Mouse (Mus musculus) liver, postnatal 0 days (tissue): ENCODE data around the gene Slamf8. TPM values are rescaled to one million over a fixed set of nuclear protein-coding genes. Genes with fewer than 3 reads are reported as not detected.

Experiments
- ATAC-seq: fragments of 200-750 bp; cut with Nextera tagmentation; 2 replicates; pipeline ENCODE4 v1.8.0; 2017; ENCODE audit warnings: mild to moderate bottlenecking, moderate library complexity
- DNase-seq: peaks from one replicate; pipeline ENCODE4 v3.0.0-alpha.2; 2016
- H3K27ac ChIP-seq: fragments of 300-500 bp; sonication (generic); 2 replicates; pipeline ENCODE4 v1.5.1; 2014; ENCODE audit warnings: antibody characterized with exemption, moderate library complexity, mild to moderate bottlenecking, low read depth
- H3K27me3 ChIP-seq: fragments of 300-500 bp; sonication (generic); 2 replicates; pipeline ENCODE4 v1.6.1; 2014; ENCODE audit warnings: low read length, control low read depth, mixed read lengths; ENCODE audit not compliant: insufficient read depth
- H3K36me3 ChIP-seq: fragments of 300-500 bp; sonication (generic); replicated peaks from 2 replicates; pipeline ENCODE4 v1.6.1; 2014; ENCODE audit warnings: mild to moderate bottlenecking, control low read depth, low read length, moderate library complexity, mixed read lengths; ENCODE audit not compliant: insufficient read depth
- H3K4me1 ChIP-seq: fragments of 300-500 bp; sonication (generic); 2 replicates; pipeline ENCODE4 v1.6.1; 2014; ENCODE audit warnings: antibody characterized with exemption, mild to moderate bottlenecking, control low read depth; ENCODE audit not compliant: insufficient read depth
- H3K4me2 ChIP-seq: fragments of 300-500 bp; sonication (generic); 2 replicates; pipeline ENCODE4 v1.6.1; 2014; ENCODE audit warnings: low read depth, mild to moderate bottlenecking, low read length, moderate library complexity, mixed read lengths
- H3K4me3 ChIP-seq: fragments of 300-500 bp; sonication (generic); 2 replicates; pipeline ENCODE4 v1.5.1; 2014; ENCODE audit warnings: low read depth, low read length
- H3K9ac ChIP-seq: fragments of 300-500 bp; sonication (generic); replicated peaks from 2 replicates; pipeline ENCODE4 v1.6.1; 2014; ENCODE audit warnings: mild to moderate bottlenecking, moderate library complexity
- H3K9me3 ChIP-seq: fragments of 300-500 bp; sonication (generic); 2 replicates; pipeline ENCODE4 v1.6.1; 2016; ENCODE audit warnings: mild to moderate bottlenecking, control low read depth, low read length, mixed read lengths
- CTCF ChIP-seq: sonication (generic); IDR thresholded peaks from 2 replicates; pipeline ENCODE4 v1.5.1; 2016; ENCODE audit warnings: antibody characterized with exemption, low read depth
- EP300 ChIP-seq: IDR thresholded peaks from 2 replicates; pipeline ENCODE4 v1.6.1; 2016; ENCODE audit warnings: antibody characterized with exemption, low read depth, mild to moderate bottlenecking
- WGBS: fragments of 180-500 bp; shearing (Covaris S2); extraction: QIAGEN DNeasy Blood & Tissue Kit; methylation state at CpG from one replicate; pipeline ENCODE4 v1.1.7; 2014; ENCODE audit not compliant: insufficient replicate concordance; 5-methylcytosine and 5-hydroxymethylcytosine counted together
- polyA plus RNA-seq: library from polyadenylated mRNA; unstranded; fragments of >200 nt; fragmentation: Nextera tagmentation; extraction: Ambion mirVana; gene quantifications from 2 replicates; pipeline ENCODE4 v1.2.1, GENCODE M21; 2015

The Slamf8 gene
- polyA plus RNA-seq, 1 experiment from 2014 or later = 0.31 TPM

DNA sequence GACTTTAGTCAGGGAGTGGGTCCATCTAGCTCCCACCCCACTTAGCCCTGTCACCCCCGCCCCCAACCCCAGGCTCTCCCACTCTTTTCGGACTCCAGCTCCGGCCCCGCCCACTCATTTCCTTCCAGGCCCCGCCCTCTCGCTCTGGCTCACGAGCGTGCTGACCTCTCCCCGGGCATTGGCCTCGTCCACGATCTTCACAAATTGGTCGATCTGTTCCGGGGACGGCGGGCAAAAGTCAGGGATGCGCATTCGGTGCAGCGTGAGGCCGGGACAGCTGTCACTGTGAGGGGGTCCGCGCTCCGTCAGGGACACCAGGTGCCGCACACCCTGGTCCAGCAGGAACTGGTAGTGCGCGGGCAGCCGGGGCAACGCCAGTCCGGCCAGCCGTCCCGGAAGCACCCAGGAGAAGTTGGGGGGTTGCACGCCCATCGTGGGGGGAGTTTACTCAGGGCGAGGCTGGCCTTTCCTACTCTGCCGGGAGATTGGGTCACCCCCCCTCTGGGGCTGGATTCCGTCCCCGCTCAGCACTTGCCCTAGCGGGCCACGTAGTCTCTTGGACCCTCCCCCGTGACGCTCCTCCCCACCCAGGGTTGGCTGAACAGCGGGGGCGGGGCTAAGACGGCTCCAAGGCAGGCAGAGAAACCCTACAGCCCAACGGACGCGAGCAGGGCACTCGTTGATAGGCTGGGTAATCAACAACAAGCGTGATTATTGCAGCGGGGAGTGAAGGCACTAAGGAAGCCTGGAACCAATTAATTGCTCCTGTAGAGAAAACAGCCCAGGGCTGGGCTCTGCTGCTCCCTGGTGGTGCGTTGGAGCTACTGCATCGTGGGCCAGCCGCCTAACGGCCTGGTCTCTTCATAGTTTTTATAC, 42.3 kb upstream of the Slamf8 start, which contains the start of gene Dusp23:
Gene Dusp23, minus strand, starts transcription at position 512 of the 876 bp plus-strand sequence.
- TF ChIP-seq EP300 (no peak; the same call in 1 of the 2 replicates), CTCF (peak; percentile 94)
- DNase-seq (peak; percentile 96), ATAC-seq (peak; percentile 98)
- under 1% methylated on average over 53 of the region's 53 CpGs for WGBS
- Histone ChIP-seq H3K4me3 (peak within 1 kb of the TSS; percentile 71), H3K27me3 (no peaks in the 10 kb centered on the region), H3K4me2 (peak within 1 kb of the TSS; percentile 86), H3K9ac (peak within 1 kb of the TSS; percentile 79), H3K36me3 (no peaks in the 10 kb centered on the region), H3K9me3 (no peaks in the 10 kb centered on the region), H3K4me1 (peaks cover 5% of the 10 kb centered on the region; the same call in 1 of the 2 replicates), H3K27ac (peak within 1 kb of the TSS; percentile 98)

DNA sequence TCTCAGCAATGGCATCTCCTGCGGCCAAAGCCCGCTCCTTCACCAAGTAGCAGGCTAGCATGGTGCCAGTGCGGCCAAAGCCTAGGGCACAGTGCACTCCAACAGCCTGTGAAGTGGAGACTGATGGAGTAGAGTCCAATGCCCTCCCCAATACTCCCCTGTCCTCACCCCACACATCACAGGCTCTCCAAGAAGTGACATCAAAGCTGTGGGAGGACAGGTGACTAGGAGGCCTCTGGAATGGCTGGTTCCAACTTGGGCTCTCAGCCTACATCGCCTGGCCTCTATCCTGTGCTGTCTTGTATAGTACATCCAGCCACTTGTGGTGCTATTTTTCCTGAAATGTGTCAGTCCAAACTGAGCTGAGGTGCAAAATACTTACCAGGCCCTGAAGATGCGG, 41.4 kb upstream of the Slamf8 start:
- no peak for ATAC-seq
- no peak for TF ChIP-seq CTCF
- 77% methylated on average over 5 of the region's 5 CpGs for WGBS
- no peaks in the 10 kb centered on the region; the same call in 1 of the 2 replicates for H3K9me3 ChIP-seq
- H3K9ac ChIP-seq = no peak overlapping the region
- no peak for DNase-seq
- H3K36me3 ChIP-seq = no peaks in the 10 kb centered on the region
- H3K4me2 ChIP-seq = no peak overlapping the region
- no peaks in the 10 kb centered on the region for H3K27me3 ChIP-seq
- peaks cover 5% of the 10 kb centered on the region; the same call in 1 of the 2 replicates for H3K4me1 ChIP-seq
- peak overlapping the region; percentile 98; the same call in 1 of the 2 replicates for H3K27ac ChIP-seq
- no peak overlapping the region for H3K4me3 ChIP-seq

DNA sequence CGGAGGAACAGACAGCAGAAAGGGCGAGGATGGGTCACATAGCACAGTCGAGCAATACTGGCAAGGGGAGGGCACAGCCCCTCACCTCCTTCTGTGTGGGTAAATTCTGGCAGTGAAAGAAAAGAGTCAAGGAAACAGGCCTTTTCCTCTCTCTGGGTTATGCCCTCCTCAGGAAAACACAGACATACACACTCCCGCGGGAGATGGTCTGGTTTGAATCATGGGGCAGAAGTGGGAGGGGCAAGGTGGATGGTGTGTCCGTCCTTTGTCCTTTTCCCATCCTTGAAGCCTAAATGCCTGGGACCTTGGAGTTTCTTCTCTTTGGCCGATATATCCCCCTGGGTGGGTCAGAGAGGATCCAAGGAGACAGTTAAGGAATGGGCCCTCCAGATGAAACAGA, 39.5 kb upstream of the Slamf8 start:
- no peaks in the 10 kb centered on the region; the same call in 1 of the 2 replicates for H3K9me3 ChIP-seq
- H3K27me3 ChIP-seq = no peaks in the 10 kb centered on the region
- no peak overlapping the region for H3K4me2 ChIP-seq
- TF ChIP-seq EP300 (no peak), CTCF (no peak)
- H3K36me3 ChIP-seq = no peaks in the 10 kb centered on the region
- no peak overlapping the region for H3K27ac ChIP-seq
- H3K9ac ChIP-seq = no peak overlapping the region
- 68% methylated on average over 7 of the region's 7 CpGs for WGBS
- no peak for ATAC-seq
- H3K4me3 ChIP-seq = no peak overlapping the region
- no peak for DNase-seq
- H3K4me1 ChIP-seq = peaks cover under 1% of the 10 kb centered on the region; the same call in 1 of the 2 replicates

DNA sequence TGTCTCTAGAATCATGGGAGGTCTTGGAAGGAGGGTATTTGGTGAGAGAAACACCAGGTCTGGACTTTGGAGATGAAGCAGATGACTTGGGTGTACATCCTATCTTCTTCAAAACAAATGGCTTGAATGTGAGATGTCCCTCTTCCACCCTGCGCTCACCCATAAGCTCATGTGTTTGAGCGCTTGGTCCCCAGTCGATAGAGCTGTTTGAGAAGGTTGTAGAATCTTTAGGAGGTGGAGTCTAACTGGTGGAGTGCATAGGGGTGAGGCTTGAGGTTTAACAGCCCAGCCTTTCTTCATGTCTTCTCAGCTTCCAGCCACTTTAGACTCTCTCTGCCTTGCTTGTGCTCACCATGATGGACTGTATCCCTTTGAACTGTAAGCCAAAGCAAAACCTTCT, 35.9 kb upstream of the Slamf8 start:
- Histone ChIP-seq H3K27ac (no peak overlapping the region), H3K4me1 (no peaks in the 10 kb centered on the region), H3K9ac (no peak overlapping the region), H3K4me3 (no peak overlapping the region), H3K27me3 (no peaks in the 10 kb centered on the region), H3K9me3 (no peaks in the 10 kb centered on the region; the same call in 1 of the 2 replicates), H3K36me3 (no peaks in the 10 kb centered on the region), H3K4me2 (no peak overlapping the region)
- ATAC-seq (no peak), DNase-seq (no peak)
- 85% methylated on average over 3 of the region's 3 CpGs for WGBS
- TF ChIP-seq CTCF = no peak
- no peak for TF ChIP-seq EP300

DNA sequence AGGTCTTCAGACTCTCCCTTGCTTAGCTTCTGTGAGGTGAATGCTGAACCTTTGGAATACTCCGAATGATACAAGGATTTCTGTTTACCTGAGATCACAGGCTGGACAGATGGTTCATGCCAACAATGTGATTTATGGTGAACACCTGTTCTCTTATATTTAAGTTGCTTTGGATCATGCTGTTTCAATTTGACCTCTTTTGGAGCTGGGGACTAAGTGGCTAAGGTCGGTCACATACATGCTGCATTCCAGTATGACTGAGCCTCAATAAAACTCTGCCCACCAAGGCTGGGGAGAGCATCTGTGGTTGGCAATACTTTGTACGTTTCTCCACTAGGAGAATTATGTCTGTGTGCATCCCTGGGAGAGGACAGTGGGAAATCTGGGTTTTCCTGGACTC, 33.7 kb upstream of the Slamf8 start:
- no peak overlapping the region for H3K4me3 ChIP-seq
- no peak for TF ChIP-seq CTCF
- no peak for TF ChIP-seq EP300
- H3K9ac ChIP-seq = no peak overlapping the region
- no peaks in the 10 kb centered on the region for H3K4me1 ChIP-seq
- ATAC-seq (no peak), DNase-seq (no peak)
- H3K36me3 ChIP-seq = no peaks in the 10 kb centered on the region
- no peak overlapping the region for H3K27ac ChIP-seq
- H3K9me3 ChIP-seq = no peaks in the 10 kb centered on the region; the same call in 1 of the 2 replicates
- H3K4me2 ChIP-seq = no peak overlapping the region
- 62% methylated on average over 3 of the region's 3 CpGs for WGBS
- no peaks in the 10 kb centered on the region for H3K27me3 ChIP-seq

DNA sequence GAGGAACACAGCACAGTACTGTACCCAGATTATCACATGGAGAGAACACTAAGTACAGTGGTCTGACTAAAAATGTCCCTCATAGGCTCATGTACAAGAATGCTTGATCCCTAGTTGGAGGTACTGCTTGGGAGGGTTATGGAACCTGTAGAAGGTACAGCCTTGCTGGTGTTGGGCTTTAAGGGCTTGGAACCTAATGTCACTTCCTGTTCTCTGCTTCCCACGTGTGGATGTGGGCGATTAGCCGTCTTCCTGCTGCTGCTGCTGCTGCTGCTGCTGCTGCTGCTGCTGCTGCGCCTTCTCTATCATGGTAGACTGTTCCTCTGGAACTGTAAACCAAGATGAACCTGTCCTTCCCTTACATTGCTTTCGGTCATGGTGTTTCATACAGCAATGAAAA, 33.2 kb upstream of the Slamf8 start:
- Histone ChIP-seq H3K4me1 (no peaks in the 10 kb centered on the region), H3K27ac (no peak overlapping the region), H3K9me3 (no peaks in the 10 kb centered on the region; the same call in 1 of the 2 replicates), H3K4me3 (no peak overlapping the region), H3K27me3 (no peaks in the 10 kb centered on the region), H3K4me2 (no peak overlapping the region), H3K36me3 (no peaks in the 10 kb centered on the region), H3K9ac (no peak overlapping the region)
- ATAC-seq (no peak), DNase-seq (no peak)
- WGBS = 45% methylated on average over 5 of the region's 5 CpGs
- TF ChIP-seq CTCF (no peak), EP300 (no peak)
